Mouse (Mus musculus) heart, adult 18-20 months (tissue): ENCODE data around the gene Lrrc57. TPM values are rescaled to one million over a fixed set of nuclear protein-coding genes. Genes with fewer than 3 reads are reported as not detected.
"Not testable (repeated sequence)": the region's sequence is repeated elsewhere in the genome, so short reads cannot be mapped to it uniquely, and the experiment has no call there.

Source experiments
- DNase-seq, 2 experiments: peaks; one replicate each; pipeline ENCODE4 v3.0.0; 2021 to 2022; ENCODE audit warnings: mixed read lengths in 1 of 2
- total RNA-seq, 2 experiments: library from RNA; stranded (reverse); gene quantifications; 2 replicates each; pipeline ENCODE4 v1.2.3; 2021

Lrrc57 gene
- total RNA-seq, 2 experiments from 2014 or later: 16.9 to 17.1 TPM

DNA sequence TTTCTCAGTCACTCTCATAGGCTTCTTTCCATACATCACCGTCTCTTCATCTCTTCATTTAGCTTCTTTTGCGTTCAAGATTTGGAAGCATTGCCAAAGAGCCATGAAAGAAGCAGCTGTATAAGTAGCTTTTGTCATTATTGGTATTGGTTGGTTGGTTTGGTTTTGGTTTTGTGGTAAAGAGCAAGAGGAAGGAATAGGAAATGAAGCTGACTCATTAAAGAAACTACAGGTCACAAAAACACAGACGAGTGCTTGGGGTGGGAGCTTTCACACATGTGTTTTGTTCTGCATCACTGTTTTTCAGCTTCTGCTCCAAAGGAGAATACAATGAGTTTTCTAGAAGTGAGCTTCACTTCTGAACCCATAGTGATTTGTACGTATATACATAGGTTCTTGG lies 9.8 kb downstream of the Lrrc57 start:
- no peak for DNase-seq

DNA sequence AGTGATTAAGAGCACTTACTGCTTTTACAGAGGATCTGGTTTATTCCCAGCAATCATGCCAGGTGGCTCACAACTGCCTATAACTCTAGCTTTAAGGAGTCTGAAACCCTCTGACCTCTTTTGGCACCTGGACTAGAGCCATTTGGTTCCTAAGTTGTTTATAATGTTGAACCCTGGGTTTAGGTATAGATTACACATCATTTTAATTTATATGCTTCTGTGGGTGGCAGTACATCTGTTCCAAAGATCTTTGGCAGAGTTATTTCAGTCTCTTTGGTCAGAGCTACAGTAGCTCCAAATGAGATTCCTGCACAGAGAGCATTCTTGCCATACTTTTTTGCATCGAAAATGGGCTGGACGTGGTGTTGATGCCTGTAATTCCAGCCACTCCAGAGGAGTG lies 11.6 kb downstream of the Lrrc57 start:
- no peak for DNase-seq

DNA sequence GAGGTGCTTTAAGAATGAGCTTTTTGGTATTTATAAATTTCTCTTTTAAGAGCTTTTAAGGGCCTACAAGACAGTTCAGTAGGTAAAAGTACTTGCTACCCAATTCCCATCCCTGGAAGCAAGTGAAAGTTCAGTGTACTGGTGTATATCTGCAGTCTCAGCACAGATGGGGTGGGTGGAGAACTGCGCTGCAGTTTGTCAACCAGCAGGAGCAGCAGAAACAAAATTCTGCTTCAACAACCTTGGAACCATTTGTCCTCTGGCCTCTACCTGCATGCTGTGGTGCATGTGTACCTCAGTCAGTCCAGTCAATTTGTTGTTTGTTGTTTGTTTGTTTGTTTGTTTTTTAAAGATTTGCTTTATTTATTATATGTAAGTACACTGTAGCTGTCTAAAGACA lies 17.1 kb downstream of the Lrrc57 start:
- DNase-seq: no peak

DNA sequence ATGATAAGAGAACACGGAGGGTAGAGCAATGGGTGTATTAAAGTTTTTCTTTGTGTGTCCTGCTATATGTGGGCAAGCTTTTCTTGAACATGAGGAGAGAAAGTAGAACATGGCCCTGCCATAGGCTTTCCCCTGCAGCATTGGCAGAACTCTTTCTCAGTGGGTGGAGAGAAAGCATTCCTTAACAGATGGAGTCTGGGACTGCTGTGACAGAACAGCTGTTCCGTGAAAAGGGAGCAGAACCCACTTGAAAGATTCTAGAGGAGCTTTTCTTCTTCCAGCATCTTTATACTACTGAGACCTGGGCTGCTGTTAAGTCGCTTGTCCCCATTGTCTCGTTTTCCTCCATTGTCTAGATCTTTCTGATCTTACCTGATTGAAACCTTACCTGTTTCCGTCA lies 19.6 kb downstream of the Lrrc57 start:
- no peak for DNase-seq

DNA sequence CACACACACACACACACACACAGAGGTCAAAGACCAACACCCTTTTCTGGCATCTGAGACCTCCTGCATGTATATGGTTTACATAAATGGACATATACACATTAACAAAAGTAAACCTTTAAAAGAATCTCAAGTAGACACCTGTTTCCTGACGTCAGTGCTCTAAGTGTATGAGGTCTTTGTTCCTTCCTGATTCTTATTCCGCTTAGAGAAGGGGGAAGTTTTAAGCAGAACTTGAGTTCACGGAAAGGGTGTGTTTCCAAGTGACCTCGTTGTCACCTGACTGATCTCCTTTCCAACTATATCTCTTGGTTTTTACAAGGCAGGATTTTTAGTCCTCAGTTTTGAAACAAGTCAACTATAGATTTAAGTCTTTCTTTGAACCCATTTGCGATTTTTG lies 31.0 kb downstream of the Lrrc57 start:
- peak in 1 of 2 experiments; percentile 59 for DNase-seq

DNA sequence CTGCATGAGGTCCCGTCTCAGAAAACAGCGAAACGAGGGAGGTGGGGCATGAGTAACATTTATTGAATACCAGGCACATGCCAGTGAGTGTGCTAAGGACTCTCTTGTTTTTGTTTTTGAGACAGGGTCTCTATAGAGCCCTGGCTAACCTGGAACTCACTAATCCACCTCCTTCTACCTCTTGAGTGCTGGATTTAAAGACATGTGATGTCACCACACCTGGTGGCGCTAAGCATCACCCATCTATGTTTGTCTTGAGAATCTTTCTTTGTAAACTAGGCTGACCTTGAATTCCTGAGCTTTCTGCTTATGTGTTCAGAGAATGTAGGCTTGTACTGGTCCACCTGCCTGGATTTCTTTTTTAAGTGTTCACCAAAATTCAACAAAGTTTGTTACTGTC lies 31.5 kb downstream of the Lrrc57 start:
- DNase-seq: no peak

DNA sequence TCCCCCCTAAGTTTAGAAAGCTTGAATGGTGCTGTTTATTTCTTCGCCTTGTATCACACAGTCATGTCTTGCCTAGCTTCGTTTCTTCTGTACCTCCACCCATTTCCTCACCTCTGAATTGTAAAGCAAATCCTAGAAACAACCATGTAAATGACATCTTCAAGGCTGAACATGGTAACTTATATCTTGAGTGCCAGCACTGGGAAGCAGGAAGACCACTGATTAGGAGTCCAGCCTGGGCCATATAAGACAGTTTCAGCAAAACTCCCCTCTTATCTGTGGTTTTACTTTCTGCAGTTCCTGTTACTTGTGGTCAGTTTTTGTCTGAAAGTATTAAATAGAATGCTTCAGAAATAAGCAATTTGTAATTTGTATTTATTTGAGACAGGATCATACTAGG lies 33.3 kb downstream of the Lrrc57 start:
- no peak for DNase-seq

DNA sequence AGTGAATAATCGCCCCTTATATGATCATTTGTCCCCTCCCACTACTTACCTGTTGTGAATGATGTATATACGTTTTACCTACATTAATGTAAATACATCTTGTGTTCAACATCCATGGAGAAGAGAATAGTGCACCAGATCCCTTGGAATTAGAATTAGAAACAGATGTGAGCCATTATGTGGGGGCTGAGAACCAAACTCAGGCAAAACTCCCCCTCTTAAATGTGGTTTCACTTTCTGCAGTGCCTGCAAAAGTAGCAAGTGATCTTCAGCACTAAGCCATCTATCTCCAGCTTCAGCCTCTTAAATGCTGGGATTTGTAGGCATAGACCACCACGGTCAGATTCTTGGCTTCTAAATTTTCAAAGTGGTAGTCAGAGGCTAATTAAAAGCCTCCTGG lies 34.2 kb downstream of the Lrrc57 start:
- no peak for DNase-seq

DNA sequence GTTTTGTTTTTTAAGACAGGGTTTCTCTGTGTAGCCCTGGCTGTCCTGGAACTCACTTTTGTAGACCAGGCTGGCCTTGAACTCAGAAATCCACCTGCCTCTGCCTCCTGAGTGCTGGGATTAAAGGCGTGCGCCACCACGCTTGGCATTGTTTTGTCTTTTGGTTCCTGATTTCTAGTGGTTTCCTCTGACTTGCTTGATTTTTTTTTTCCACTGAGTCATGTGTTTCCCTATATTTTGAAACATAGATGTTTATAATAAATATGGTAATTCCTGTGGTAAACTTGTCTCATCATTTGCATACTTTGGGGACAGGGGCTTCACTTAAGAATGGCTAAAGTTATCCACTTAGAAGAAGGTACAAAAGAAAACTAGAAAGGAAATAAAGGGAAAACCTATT lies 37.2 kb downstream of the Lrrc57 start:
- not testable (repeated sequence) for DNase-seq

DNA sequence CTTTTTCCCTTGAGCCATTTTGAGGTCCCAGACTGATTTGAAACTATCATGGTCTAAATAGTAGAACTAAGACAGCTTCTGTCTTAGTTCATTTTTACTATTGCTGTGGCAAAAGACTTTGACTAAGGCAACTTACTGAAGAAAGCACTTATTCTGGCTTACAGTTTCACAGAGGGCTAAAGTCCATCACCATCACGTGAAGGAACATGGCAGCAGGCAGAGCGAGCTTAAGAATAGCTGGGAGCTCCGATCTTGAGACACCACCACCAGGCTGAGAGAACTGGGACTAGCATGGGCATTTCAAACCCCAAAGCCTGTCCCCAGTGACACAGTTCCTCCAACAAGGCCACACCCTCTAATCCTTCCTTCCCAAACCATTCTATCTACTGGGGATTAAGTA lies 38.2 kb downstream of the Lrrc57 start:
- DNase-seq: no peak

DNA sequence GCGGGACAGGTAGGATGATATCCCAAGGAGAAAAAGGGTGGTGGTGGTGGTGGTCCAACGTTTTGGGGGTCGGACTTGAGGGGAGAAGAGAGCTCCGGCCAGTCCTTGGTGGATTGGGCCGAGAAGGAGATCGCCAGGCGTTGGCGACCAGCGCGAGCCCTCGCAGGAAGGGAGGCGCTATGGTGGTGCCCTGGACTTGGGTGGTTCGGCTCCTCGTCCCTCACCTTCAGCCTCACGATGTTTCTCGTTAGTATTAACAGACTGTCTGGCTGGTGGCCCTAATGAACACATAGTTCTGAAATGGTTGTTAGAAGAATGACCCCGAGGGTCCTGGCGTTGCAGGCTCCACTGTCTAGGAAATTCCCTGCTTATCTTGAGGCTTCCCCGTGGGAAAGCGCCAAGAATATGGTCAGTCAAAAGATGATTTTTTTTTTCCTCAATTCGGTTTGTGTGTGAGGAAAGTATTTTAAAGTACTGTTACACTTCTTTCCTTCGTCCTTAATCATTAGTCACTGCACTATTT lies 41.5 kb downstream of the Lrrc57 start:
- no peak for DNase-seq

DNA sequence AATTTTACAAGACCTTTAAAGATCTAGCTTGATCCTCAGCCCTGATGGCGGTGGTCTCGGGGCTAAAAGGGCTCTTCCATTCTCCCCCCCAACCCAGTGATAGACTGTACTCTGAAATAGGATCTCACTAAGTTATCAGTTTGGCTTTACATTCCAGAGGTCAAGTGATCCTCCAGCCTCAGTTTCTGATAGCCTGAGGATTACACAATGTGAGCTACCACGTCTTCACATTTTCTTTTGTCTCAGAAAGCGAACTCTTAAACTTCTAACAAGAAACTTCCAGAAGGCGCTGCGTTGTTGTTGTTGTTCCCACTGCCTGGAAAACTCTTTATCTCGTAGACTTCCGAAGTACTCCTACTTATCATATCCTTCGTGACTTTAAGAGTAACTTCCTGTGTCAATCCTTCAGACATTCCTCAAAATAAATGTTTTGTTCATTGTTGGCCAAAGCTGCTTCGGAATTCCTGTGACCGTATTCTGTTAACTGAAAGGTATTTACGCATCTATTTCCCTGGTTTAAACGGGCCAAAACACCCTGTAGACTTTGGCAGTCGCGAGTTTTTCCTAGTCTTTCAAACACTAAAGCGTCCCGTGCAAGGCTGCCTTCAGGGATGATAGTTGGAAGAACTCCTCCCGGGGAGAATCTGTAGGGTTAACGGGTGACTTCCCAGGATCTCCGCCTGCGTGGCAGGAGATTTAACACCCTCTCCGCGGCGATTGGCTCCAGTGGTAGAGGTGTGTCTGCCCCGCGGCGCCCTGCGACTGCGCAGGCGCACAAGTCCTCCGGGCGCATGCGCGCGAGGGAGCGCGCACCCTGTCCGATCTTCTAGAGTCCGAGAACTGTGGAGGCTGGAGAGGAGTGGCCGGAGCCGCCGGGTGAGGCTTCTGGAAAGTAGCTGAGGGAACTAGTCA lies 42.2 kb downstream of the Lrrc57 start, which contains the start of gene Snap23:
TSS of gene Snap23 (plus strand) at position 786 of the 912 bp plus-strand sequence.
- peak; percentile 95 to 98 for DNase-seq

DNA sequence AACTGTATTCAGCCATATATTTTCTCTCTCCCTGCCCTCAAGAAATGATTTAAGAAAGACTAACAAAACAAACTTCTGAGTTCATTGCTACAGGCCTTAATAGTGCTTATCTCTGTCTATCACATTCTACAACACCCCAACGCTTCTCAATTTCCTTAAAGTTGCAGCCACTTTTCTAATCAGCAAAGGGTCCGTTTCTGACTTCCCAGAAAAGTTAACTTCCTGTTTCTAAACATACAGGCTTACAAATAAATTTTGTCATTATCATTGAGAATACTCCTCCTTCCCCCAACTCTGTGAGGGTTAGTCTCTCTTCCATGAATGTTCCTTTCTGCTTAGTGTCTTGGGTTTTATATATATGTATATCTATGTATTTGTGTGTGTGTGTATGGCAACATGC lies 44.0 kb downstream of the Lrrc57 start:
- DNase-seq: no peak

DNA sequence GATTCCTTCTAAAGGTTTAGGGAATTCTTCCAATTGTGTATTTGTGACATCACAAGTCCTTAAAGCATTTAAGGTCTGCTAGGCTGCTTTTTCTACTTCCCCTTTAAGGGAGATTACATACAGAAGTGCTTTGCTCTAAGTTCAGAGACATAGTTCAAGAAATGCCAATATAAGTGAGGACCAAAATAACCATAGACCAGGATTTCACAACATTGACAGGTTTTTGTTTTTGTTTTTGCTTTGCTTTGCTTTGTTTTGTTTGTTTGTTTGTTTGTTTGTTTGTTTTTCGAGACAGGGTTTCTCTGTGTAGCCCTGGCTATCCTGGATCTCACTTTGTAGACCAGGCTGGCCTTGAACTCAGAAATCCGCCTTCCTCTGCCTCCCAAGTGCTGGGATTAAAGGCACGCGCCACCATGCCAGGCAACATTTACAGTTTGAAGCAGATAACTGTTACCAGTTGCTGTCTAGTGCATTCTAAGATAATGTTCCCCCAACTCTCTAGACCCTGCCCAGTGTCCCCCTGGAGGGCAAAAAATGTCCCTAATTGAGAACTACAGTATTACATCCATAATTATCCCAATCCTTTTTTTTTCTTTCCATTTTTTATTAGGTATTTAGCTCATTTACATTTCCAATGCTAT lies 44.7 kb downstream of the Lrrc57 start:
- not testable (repeated sequence) for DNase-seq

DNA sequence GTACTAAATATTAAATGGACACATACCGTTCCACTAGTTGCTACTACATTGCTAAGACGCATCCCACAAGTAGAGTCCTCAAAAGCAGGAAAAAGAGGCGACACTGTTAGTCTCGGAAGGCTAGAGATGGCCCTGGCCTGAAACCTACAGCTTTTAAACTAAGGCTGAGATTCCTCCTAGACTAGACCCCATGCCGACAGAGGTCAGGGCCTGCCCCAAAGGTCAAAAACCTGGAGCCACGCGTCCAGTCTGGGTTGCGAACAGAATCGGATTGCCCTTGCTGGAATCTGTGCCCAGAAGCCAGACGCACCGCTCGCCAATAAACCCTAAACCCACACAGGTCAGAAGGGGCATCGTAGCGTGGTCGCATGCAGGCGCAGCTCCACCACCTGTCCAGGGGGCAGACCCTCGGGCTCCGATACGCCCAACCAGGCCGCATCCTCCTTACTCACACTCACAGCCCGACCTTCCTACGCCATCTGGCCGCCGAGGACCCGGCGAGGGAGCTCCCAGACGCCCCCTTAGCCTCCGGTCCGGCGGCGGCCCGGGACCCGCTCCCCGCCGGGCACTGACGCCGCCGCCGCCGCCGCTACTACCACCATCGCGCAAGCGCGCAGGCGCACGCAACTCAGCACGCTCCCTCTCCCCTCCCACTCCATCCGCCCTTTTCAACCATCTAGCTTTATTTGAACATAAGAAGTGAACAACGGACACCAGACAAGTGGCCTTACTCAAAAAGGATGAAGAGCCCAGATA lies 45.9 kb downstream of the Lrrc57 start, which contains the start of gene Zfp106:
TSS of gene Zfp106 (minus strand) at position 609 of the 756 bp plus-strand sequence.
- DNase-seq: peak; percentile 92 to 93

DNA sequence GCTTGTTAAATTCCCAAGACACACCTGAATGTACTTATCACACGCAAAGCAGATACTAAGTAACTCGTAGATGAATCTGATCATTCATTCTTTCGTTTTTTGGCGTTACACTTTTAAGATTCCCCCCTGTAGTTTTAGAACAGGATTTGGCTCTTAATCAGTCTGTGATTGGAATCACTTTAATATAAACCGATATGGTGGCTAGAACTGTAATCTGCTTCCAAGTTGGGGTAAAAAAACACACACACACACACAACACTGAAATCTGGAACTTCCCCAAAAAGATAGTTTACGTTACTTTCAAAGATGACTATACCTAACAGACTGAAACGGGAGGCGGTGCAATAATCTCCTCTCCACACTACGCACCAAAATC lies 46.5 kb downstream of the Lrrc57 start:
- DNase-seq: no peak

DNA sequence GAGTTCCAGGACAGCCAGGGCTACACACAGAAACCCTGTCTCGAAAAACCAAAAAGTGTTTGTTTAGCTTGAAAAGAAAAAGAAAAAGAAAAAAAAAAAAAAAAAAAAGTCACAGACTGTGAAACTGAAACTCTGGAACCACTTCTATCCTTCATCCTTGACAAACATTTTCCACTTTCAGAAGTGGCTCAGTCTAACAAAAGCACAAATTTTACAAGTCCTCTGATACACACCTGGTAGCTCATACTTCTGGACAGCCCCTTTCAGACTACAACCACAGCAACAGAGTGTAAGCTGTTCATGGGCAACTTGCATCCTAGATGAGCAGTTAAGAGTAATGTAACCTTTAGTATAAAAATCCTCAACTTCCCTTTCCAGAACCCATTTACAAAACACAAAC lies 47.8 kb downstream of the Lrrc57 start:
- DNase-seq: no peak

DNA sequence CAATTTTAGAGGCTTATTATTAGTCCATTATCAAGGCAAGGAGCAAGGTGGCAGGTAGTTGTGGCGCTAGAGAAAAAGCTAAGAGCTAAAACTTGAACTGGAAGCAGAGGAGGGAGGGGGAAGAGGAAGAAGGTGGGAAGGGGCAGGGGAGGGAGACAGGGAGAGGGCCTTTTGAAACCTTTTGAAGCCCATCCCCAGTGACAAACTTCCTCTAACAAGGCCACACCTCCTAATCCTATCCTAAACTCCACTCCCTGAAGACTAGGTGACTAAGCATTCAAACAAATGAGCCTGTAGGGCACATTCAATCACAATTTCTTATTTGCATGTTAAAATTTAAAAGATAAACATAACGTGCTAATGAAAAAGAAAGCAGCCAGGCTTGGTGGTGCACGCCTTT lies 50.5 kb downstream of the Lrrc57 start:
- peak in 1 of 2 experiments; percentile 14 for DNase-seq

DNA sequence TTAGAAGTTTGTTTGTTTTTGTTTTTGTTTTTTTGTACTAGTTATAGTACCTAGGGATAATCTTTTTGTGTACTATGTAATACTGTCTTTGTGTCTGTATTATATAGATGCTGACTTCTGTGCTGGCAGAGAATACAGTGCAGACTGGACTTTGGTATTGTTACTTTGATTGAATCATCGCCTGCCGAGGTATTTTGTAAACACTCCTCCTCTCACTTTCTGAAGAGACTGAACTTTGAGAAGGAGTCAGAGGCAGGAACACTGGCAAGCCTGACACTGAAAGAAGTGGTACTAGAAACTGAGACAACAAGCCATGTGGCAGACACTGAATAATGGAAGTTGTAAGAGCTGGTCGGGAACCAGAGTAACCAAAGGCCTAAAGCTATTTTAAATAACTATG lies 52.5 kb downstream of the Lrrc57 start:
- no peak for DNase-seq
